Comparison of ENCODE assay signal across 18 mouse cellular contexts in genomic region chr1:152990067-152990466, GRCm38 (mm10). TPM values are rescaled to one million over a fixed set of nuclear protein-coding genes. Genes with fewer than 3 reads are reported as not detected.
"Had no signal": no experiment of that assay in that cellular context is flagged by ENCODE, and none has a peak within 500 bp of the region (broad histone marks: within the 10 kb centered on the region; RNA-seq: fewer than 3 reads in every experiment).

No protein-coding gene starts in this region.

- H3K27ac ChIP-seq: limb, embryonic 10.5 days; limb, embryonic 13.5 days; liver, embryonic 12.5 days; liver, embryonic 15.5 days; macrophage; midbrain, embryonic 13.5 days had no signal

- H3K36me3 ChIP-seq: limb, embryonic 10.5 days; limb, embryonic 13.5 days; liver, embryonic 12.5 days; liver, embryonic 15.5 days; midbrain, embryonic 13.5 days had no signal

- H3K4me2 ChIP-seq: limb, embryonic 13.5 days; liver, embryonic 12.5 days; liver, embryonic 15.5 days; midbrain, embryonic 13.5 days had no signal

- DNase-seq: kidney, adult 11 months; kidney, adult 8-10 months; kidney, postnatal 14 days; kidney, postnatal 4 days; layer of hippocampus, adult 9-11 months; liver; lung, adult 18-20 months; lung, postnatal 14 days; thymus, adult 2 months; thymus, postnatal 14 days; thymus, postnatal 4 days had no signal

- H3K27me3 ChIP-seq: limb, embryonic 13.5 days; liver, embryonic 12.5 days; liver, embryonic 15.5 days; midbrain, embryonic 13.5 days had no signal

- H3K9ac ChIP-seq: limb, embryonic 13.5 days; liver, embryonic 12.5 days; liver, embryonic 15.5 days; midbrain, embryonic 13.5 days had no signal

- H3K4me3 ChIP-seq: limb, embryonic 10.5 days; limb, embryonic 13.5 days; liver, embryonic 12.5 days; liver, embryonic 15.5 days; midbrain, embryonic 13.5 days had no signal

- ATAC-seq: liver, embryonic 12.5 days; midbrain, embryonic 13.5 days had no signal

- H3K4me1 ChIP-seq: limb, embryonic 10.5 days; limb, embryonic 13.5 days; liver, embryonic 12.5 days; liver, embryonic 15.5 days; midbrain, embryonic 13.5 days had no signal

- H3K9me3 ChIP-seq: limb, embryonic 10.5 days; limb, embryonic 13.5 days; liver, embryonic 12.5 days; liver, embryonic 15.5 days; midbrain, embryonic 13.5 days had no signal

RNA-seq across cellular contexts. Expression of gene Nmnat2, which starts 35.3 kb away (rescaled TPM):
- total RNA-seq: megakaryocyte, adult 5-6 weeks had no signal
- polyA plus RNA-seq: liver, embryonic 12.5 days; macrophage had no signal
